Mouse (Mus musculus) brain, embryonic 14.5 days (tissue): ENCODE results near the gene Tex19.2. TPM values are rescaled to one million over a fixed set of nuclear protein-coding genes. Genes with fewer than 3 reads are reported as not detected.
"Not testable (repeated sequence)": the region's sequence is repeated elsewhere in the genome, so short reads cannot be mapped to it uniquely, and the experiment has no call there.

ENCODE experiments used
- DNase-seq: peaks from one replicate; pipeline ENCODE4 v3.0.0-alpha.2; 2011; ENCODE audit warnings: low read depth
- CTCF ChIP-seq: fragments of 200-500 bp; IDR thresholded peaks from 2 replicates; pipeline ENCODE4 v1.5.1; 2012; ENCODE audit warnings: inconsistent platforms, mild to moderate bottlenecking, moderate library complexity, borderline replicate concordance; ENCODE audit not compliant: insufficient read depth, insufficient read length; ENCODE audit errors: extremely low read depth
- POLR2A ChIP-seq: fragments of 200-500 bp; IDR thresholded peaks from 2 replicates; pipeline ENCODE4 v1.6.1; 2012; ENCODE audit warnings: mild to moderate bottlenecking, inconsistent platforms, borderline replicate concordance; ENCODE audit not compliant: poor library complexity, insufficient read depth, insufficient read length, severe bottlenecking; ENCODE audit errors: extremely low read depth
- polyA plus RNA-seq: library from polyadenylated mRNA; depleted of rRNA; stranded (reverse); fragments of >200 nt; gene quantifications from 2 replicates; pipeline ENCODE4 v1.2.3, GENCODE M21; 2012

Tex19.2 gene
- polyA plus RNA-seq, 1 experiment = not detected

GRCm38 (mm10) chr11:121108061-121108460 is 10.4 kb downstream of the Tex19.2 start:
- peak; percentile 21 for DNase-seq
- TF ChIP-seq POLR2A (no peak), CTCF (no peak)

GRCm38 (mm10) chr11:121107242-121107641 is 11.2 kb downstream of the Tex19.2 start:
- DNase-seq = not testable (repeated sequence)

GRCm38 (mm10) chr11:121101124-121101805 is 17.2 kb downstream of the Tex19.2 start:
- TF ChIP-seq CTCF (no peak), POLR2A (no peak)
- DNase-seq = no peak

GRCm38 (mm10) chr11:121100692-121101091 is 17.8 kb downstream of the Tex19.2 start:
- TF ChIP-seq CTCF = no peak
- TF ChIP-seq POLR2A = no peak
- no peak for DNase-seq

GRCm38 (mm10) chr11:121099762-121100161 is 18.7 kb downstream of the Tex19.2 start:
- no peak for DNase-seq
- no peak for TF ChIP-seq CTCF
- no peak for TF ChIP-seq POLR2A

GRCm38 (mm10) chr11:121092606-121093585 is 25.6 kb downstream of the Tex19.2 start:
- TF ChIP-seq POLR2A = no peak
- no peak for TF ChIP-seq CTCF
- DNase-seq = no peak

GRCm38 (mm10) chr11:121090943-121091342 is 27.5 kb downstream of the Tex19.2 start:
- TF ChIP-seq CTCF = no peak
- no peak for TF ChIP-seq POLR2A
- no peak for DNase-seq

- no peak for DNase-seq
- TF ChIP-seq POLR2A = no peak
- TF ChIP-seq CTCF = no peak
Observed at GRCm38 (mm10) chr11:121089756-121090546, 28.5 kb downstream of the Tex19.2 start.

- no peak for TF ChIP-seq POLR2A
- no peak for TF ChIP-seq CTCF
- DNase-seq = no peak
Observed at GRCm38 (mm10) chr11:121088997-121089396, 29.5 kb downstream of the Tex19.2 start.

- DNase-seq = no peak
- TF ChIP-seq POLR2A = no peak
- TF ChIP-seq CTCF = no peak
Observed at GRCm38 (mm10) chr11:121086296-121086695, 32.2 kb downstream of the Tex19.2 start.

- TF ChIP-seq POLR2A = no peak
- no peak for TF ChIP-seq CTCF
- DNase-seq = no peak
Observed at GRCm38 (mm10) chr11:121085181-121085580, 33.3 kb downstream of the Tex19.2 start.
